Mouse (Mus musculus) heart, embryonic 15.5 days (tissue): ENCODE measurements around the gene Pcyt1a. TPM values are rescaled to one million over a fixed set of nuclear protein-coding genes. Genes with fewer than 3 reads are reported as not detected.

Source experiments
- ATAC-seq: fragments of 200-750 bp; cut with Nextera tagmentation; replicated peaks from 2 replicates; pipeline ENCODE4 v1.8.0; 2017; ENCODE audit warnings: low read depth, moderate TSS enrichment; ENCODE audit not compliant: insufficient number of reproducible peaks, insufficient read depth, low FRiP score
- H3K27ac ChIP-seq: fragments of 300-500 bp; sonication (generic); 2 replicates; pipeline ENCODE4 v1.5.1; 2015; ENCODE audit warnings: mild to moderate bottlenecking, inconsistent platforms
- H3K27me3 ChIP-seq: fragments of 300-500 bp; sonication (generic); 2 replicates; pipeline ENCODE4 v1.6.1; 2015; ENCODE audit warnings: inconsistent platforms
- H3K36me3 ChIP-seq: fragments of 300-500 bp; sonication (generic); 2 replicates; pipeline ENCODE4 v1.6.1; 2015; ENCODE audit warnings: mild to moderate bottlenecking, inconsistent platforms
- H3K4me1 ChIP-seq: fragments of 300-500 bp; sonication (generic); replicated peaks from 2 replicates; pipeline ENCODE4 v1.6.1; 2015; ENCODE audit warnings: inconsistent platforms
- H3K4me2 ChIP-seq: fragments of 300-500 bp; sonication (generic); 2 replicates; pipeline ENCODE4 v1.6.1; 2015; ENCODE audit warnings: inconsistent platforms, mild to moderate bottlenecking, moderate library complexity
- H3K4me3 ChIP-seq: fragments of 300-500 bp; sonication (generic); 2 replicates; pipeline ENCODE4 v1.5.1; 2015; ENCODE audit warnings: mild to moderate bottlenecking, inconsistent platforms
- H3K9ac ChIP-seq: fragments of 300-500 bp; sonication (generic); 2 replicates; pipeline ENCODE4 v1.6.1; 2015; ENCODE audit warnings: mild to moderate bottlenecking, inconsistent platforms
- H3K9me3 ChIP-seq: fragments of 300-500 bp; sonication (generic); replicated peaks from 2 replicates; pipeline ENCODE4 v1.6.1; 2016; ENCODE audit warnings: inconsistent platforms
- WGBS: fragments of 180-500 bp; shearing (Covaris S2); methylation state at CpG from one replicate; pipeline ENCODE4 v1.1.7; 2015; ENCODE audit warnings: mixed read lengths; 5-methylcytosine and 5-hydroxymethylcytosine counted together
- polyA plus RNA-seq: library from polyadenylated mRNA; unstranded; fragments of >200 nt; fragmentation: Nextera tagmentation; extraction: Ambion mirVana; gene quantifications from 2 replicates; pipeline ENCODE4 v1.2.1, GENCODE M21; 2015

Gene Pcyt1a
- 38.1 and 44.3 TPM in 2 replicates for polyA plus RNA-seq

- under 1% methylated on average over 54 of the region's 54 CpGs for WGBS
- ATAC-seq, result peak; percentile 96
These were observed at the start of gene Pcyt1a for GRCm38 (mm10) chr16:32430474-32431046. Gene Pcyt1a, plus strand, starts transcription at chr16:32430921.

GRCm38 (mm10) chr16:32382901-32383300 is 47.8 kb upstream of the Pcyt1a start:
- Histone ChIP-seq H3K4me2 (no peak overlapping the region), H3K27me3 (no peaks in the 10 kb centered on the region), H3K9ac (no peak overlapping the region), H3K4me1 (no peaks in the 10 kb centered on the region), H3K36me3 (peaks cover 67% of the 10 kb centered on the region), H3K9me3 (no peaks in the 10 kb centered on the region), H3K4me3 (no peak overlapping the region), H3K27ac (no peak overlapping the region)
- ATAC-seq, result no peak

More at GRCm38 (mm10) chr16:32430474-32431046, at the start of gene Pcyt1a:
- Histone ChIP-seq H3K4me3 (peak within 1 kb of the TSS; percentile 72), H3K4me2 (peak within 1 kb of the TSS; percentile 79), H3K9me3 (no peaks in the 10 kb centered on the region), H3K27me3 (no peaks in the 10 kb centered on the region), H3K4me1 (peaks cover 22% of the 10 kb centered on the region), H3K9ac (peak within 1 kb of the TSS; percentile 84), H3K36me3 (no peaks in the 10 kb centered on the region), H3K27ac (peak within 1 kb of the TSS; percentile 94)

- Histone ChIP-seq H3K4me2 (no peak overlapping the region), H3K4me1 (no peaks in the 10 kb centered on the region), H3K9me3 (no peaks in the 10 kb centered on the region), H3K27ac (no peak overlapping the region), H3K4me3 (no peak overlapping the region), H3K27me3 (no peaks in the 10 kb centered on the region), H3K36me3 (peaks cover 47% of the 10 kb centered on the region), H3K9ac (no peak overlapping the region)
- ATAC-seq, result no peak
- 58% methylated on average over 2 of the region's 2 CpGs for WGBS
These were observed 45.8 kb upstream of the Pcyt1a start for GRCm38 (mm10) chr16:32384885-32385284.

GRCm38 (mm10) chr16:32386826-32387225 is 43.9 kb upstream of the Pcyt1a start:
- Histone ChIP-seq H3K4me3 (no peak overlapping the region), H3K27ac (no peak overlapping the region), H3K9ac (no peak overlapping the region), H3K9me3 (no peaks in the 10 kb centered on the region), H3K4me2 (no peak overlapping the region), H3K4me1 (no peaks in the 10 kb centered on the region), H3K36me3 (peaks cover 36% of the 10 kb centered on the region), H3K27me3 (no peaks in the 10 kb centered on the region)
- ATAC-seq, result no peak
- 77% methylated on average over 3 of the region's 3 CpGs for WGBS

- H3K27ac ChIP-seq, result no peak overlapping the region
- H3K4me3 ChIP-seq, result no peak overlapping the region
- H3K9me3 ChIP-seq, result no peaks in the 10 kb centered on the region
- H3K4me1 ChIP-seq, result no peaks in the 10 kb centered on the region
- H3K36me3 ChIP-seq, result peaks cover 30% of the 10 kb centered on the region
- H3K27me3 ChIP-seq, result no peaks in the 10 kb centered on the region
- no peak overlapping the region for H3K4me2 ChIP-seq
- no peak overlapping the region for H3K9ac ChIP-seq
- ATAC-seq, result no peak
These were observed 41.7 kb upstream of the Pcyt1a start for GRCm38 (mm10) chr16:32389049-32389448.

- peaks cover 27% of the 10 kb centered on the region for H3K36me3 ChIP-seq
- no peak overlapping the region for H3K27ac ChIP-seq
- no peak overlapping the region for H3K4me2 ChIP-seq
- no peaks in the 10 kb centered on the region for H3K4me1 ChIP-seq
- no peak for ATAC-seq
- no peak overlapping the region for H3K9ac ChIP-seq
- WGBS, result 77% methylated on average over 3 of the region's 3 CpGs
- no peak overlapping the region for H3K4me3 ChIP-seq
- H3K27me3 ChIP-seq, result no peaks in the 10 kb centered on the region
- H3K9me3 ChIP-seq, result no peaks in the 10 kb centered on the region
These were observed 40.9 kb upstream of the Pcyt1a start for GRCm38 (mm10) chr16:32389841-32390240.

GRCm38 (mm10) chr16:32390882-32391281 is 39.8 kb upstream of the Pcyt1a start:
- Histone ChIP-seq H3K27me3 (no peaks in the 10 kb centered on the region), H3K27ac (no peak overlapping the region), H3K36me3 (peaks cover 18% of the 10 kb centered on the region), H3K4me1 (no peaks in the 10 kb centered on the region), H3K9ac (no peak overlapping the region), H3K4me3 (no peak overlapping the region), H3K9me3 (no peaks in the 10 kb centered on the region), H3K4me2 (no peak overlapping the region)
- no peak for ATAC-seq
- WGBS, result 91% methylated on average over 3 of the region's 3 CpGs

- Histone ChIP-seq H3K9me3 (no peaks in the 10 kb centered on the region), H3K4me3 (no peak overlapping the region), H3K4me1 (no peaks in the 10 kb centered on the region), H3K9ac (no peak overlapping the region), H3K27me3 (no peaks in the 10 kb centered on the region), H3K36me3 (peaks cover 13% of the 10 kb centered on the region), H3K4me2 (no peak overlapping the region), H3K27ac (peak overlapping the region; percentile 7; the same call in 1 of the 2 replicates)
- no peak for ATAC-seq
- 55% methylated on average over 6 of the region's 6 CpGs for WGBS
These were observed 34.8 kb upstream of the Pcyt1a start for GRCm38 (mm10) chr16:32395679-32396540.

- Histone ChIP-seq H3K27ac (peak overlapping the region; percentile 7; the same call in 1 of the 2 replicates), H3K36me3 (peaks cover 9% of the 10 kb centered on the region), H3K9me3 (no peaks in the 10 kb centered on the region), H3K4me2 (no peak overlapping the region), H3K4me3 (no peak overlapping the region), H3K4me1 (no peaks in the 10 kb centered on the region), H3K27me3 (no peaks in the 10 kb centered on the region), H3K9ac (no peak overlapping the region)
- WGBS, result 53% methylated on average over 3 of the region's 3 CpGs
- ATAC-seq, result no peak
These were observed 34.2 kb upstream of the Pcyt1a start for GRCm38 (mm10) chr16:32396541-32396835.

GRCm38 (mm10) chr16:32398206-32398605 is 32.5 kb upstream of the Pcyt1a start:
- no peak overlapping the region for H3K27ac ChIP-seq
- H3K4me1 ChIP-seq, result no peaks in the 10 kb centered on the region
- no peaks in the 10 kb centered on the region for H3K9me3 ChIP-seq
- WGBS, result 71% methylated on average over 3 of the region's 3 CpGs
- no peak overlapping the region for H3K4me2 ChIP-seq
- peaks cover 2% of the 10 kb centered on the region; the same call in 1 of the 2 replicates for H3K36me3 ChIP-seq
- no peak overlapping the region for H3K4me3 ChIP-seq
- H3K27me3 ChIP-seq, result no peaks in the 10 kb centered on the region
- no peak for ATAC-seq
- H3K9ac ChIP-seq, result no peak overlapping the region

GRCm38 (mm10) chr16:32400267-32400666 is 30.5 kb upstream of the Pcyt1a start, which contains the start of gene Tm4sf19:
Gene Tm4sf19, plus strand, starts transcription at chr16:32400506.
- Histone ChIP-seq H3K4me2 (no peak within 1 kb of the TSS), H3K4me3 (no peak within 1 kb of the TSS), H3K4me1 (no peaks in the 10 kb centered on the region), H3K27me3 (no peaks in the 10 kb centered on the region), H3K9me3 (no peaks in the 10 kb centered on the region), H3K36me3 (no peaks in the 10 kb centered on the region), H3K9ac (no peak within 1 kb of the TSS), H3K27ac (no peak within 1 kb of the TSS)
- no peak for ATAC-seq
- 82% methylated on average over 7 of the region's 7 CpGs for WGBS
